In the genomic region with DNA sequence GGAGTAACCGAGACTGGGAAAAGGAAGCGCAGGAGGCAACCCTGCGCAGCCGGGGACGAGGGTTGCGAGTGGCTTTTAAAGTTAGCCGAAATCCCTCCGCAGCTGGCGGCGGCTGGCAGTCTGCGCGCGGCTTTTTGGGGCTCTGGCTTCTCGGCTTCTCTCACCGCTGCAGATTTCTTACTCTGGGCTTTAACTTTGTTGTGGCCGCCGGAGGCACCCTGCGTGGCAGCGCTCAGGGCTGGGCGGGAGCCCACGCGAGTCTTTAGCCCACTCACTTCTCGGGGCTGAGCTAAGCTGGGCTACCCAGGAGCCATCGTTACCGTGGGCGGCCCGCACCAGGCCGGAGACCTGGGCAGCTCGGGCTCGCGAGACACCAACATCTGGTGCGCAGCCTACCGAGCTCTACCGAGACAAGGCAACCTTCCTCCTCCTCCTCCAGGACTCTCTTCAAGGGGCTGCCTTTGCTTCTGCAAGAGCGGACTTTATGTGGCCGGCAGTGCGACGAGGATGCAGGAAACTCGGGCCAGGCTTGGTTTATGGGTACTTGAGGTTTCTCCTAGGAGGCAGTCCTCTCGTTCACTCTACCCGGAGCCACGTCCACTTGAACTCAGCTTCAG, we compare ENCODE assay signal across 11 mouse cellular contexts. TPM values are rescaled to one million over a fixed set of nuclear protein-coding genes. Genes with fewer than 3 reads are reported as not detected.
DNase-seq lines count a peak whose midpoint lies in the region; ATAC-seq lines count a peak whose summit lies in the region.
"Had no signal": no experiment of that assay in that cellular context is flagged by ENCODE, and none has a peak within 500 bp of the region (broad histone marks: within the 10 kb centered on the region; RNA-seq: fewer than 3 reads in every experiment).

No protein-coding gene starts in this region.

- peaks cover 100% of the 10 kb centered on the region for H3K27me3 ChIP-seq in limb, embryonic 12.5 days

- no peaks in the 10 kb centered on the region for H3K9me3 ChIP-seq in limb, embryonic 12.5 days

- H3K27ac ChIP-seq in limb, embryonic 12.5 days: no peak overlapping the region
- H3K27ac ChIP-seq: macrophage had no signal

- peak; percentile 17 for DNase-seq in gastrocnemius, postnatal 10 days
- no peak for DNase-seq in gastrocnemius, postnatal 4 days (ENCODE audit: low spot score in 2 of 2)
- DNase-seq in thymus, postnatal 4 days: peak; percentile 10
- DNase-seq in thymus, postnatal 0 days (ENCODE audit: low spot score): no peak
- peak; percentile 12 for DNase-seq in testis, postnatal 14 days (ENCODE audit: low spot score)
- no peak for DNase-seq in urinary bladder, adult 2 months (ENCODE audit: low spot score)
- no peak for DNase-seq in lung, adult 18-20 months
- DNase-seq: thymus, postnatal 25 days had no signal

- H3K4me2 ChIP-seq in limb, embryonic 12.5 days: peak overlapping the region; percentile 59

- no peak overlapping the region for H3K9ac ChIP-seq in limb, embryonic 12.5 days (replicated peaks)

- H3K4me3 ChIP-seq in limb, embryonic 12.5 days (replicated peaks): peak overlapping the region; percentile 36

- no peak for ATAC-seq in limb, embryonic 12.5 days (ENCODE audit: insufficient number of reproducible peaks, insufficient read depth, low FRiP score, low TSS enrichment, low read depth)

- H3K4me1 ChIP-seq in limb, embryonic 12.5 days (replicated peaks): peaks cover 24% of the 10 kb centered on the region

- under 1% methylated on average over 42 of the region's 42 CpGs for WGBS in limb, embryonic 12.5 days

- H3K36me3 ChIP-seq in limb, embryonic 12.5 days: no peaks in the 10 kb centered on the region

RNA-seq across cellular contexts. Expression of a gene that starts 1.1 kb away (rescaled TPM):
- under 1 TPM; 0.18 to 0.21 TPM for total RNA-seq in gastrocnemius, postnatal 10 days (2021)
- total RNA-seq in gastrocnemius, postnatal 4 days (2021): under 1 TPM; 0.31 to 0.54 TPM
- polyA plus RNA-seq in thymus, postnatal 0 days (2015; fragmentation: Nextera tagmentation; extraction: Ambion mirVana): 0.03 TPM in 1 of 2 replicates, not detected in the other
- polyA plus RNA-seq in limb, embryonic 12.5 days (2016; fragmentation: Nextera tagmentation; extraction: Ambion mirVana): 0.06 TPM in 1 of 2 replicates, not detected in the other
- 0.72 and 0.99 TPM in 2 replicates for polyA plus RNA-seq in urinary bladder, adult 2 months (2012; rRNA removed)
- total RNA-seq: hematopoietic stem cell, adult 5-6 weeks had no signal
- polyA plus RNA-seq: macrophage had no signal

Comparison
In these comparisons a context has a peak if more than half of its experiments do, and no peak if none do; other contexts are left out.
1. DNase-seq: peak in gastrocnemius, postnatal 10 days (single experiment), thymus, postnatal 4 days (single experiment) and testis, postnatal 14 days (single experiment); none in gastrocnemius, postnatal 4 days (0 of 2), thymus, postnatal 0 days (single experiment), urinary bladder, adult 2 months (single experiment) and lung, adult 18-20 months (0 of 2).